Mouse (Mus musculus) kidney, adult 2 months (tissue): ENCODE measurements around the gene Hs3st3a1. TPM values are rescaled to one million over a fixed set of nuclear protein-coding genes. Genes with fewer than 3 reads are reported as not detected.

Experiments used
- DNase-seq: peaks from one replicate; pipeline ENCODE4 v3.0.0; 2021
- H3K27ac ChIP-seq: fragments of 200-500 bp; 2 replicates; pipeline ENCODE4 v1.5.1; 2012; ENCODE audit warnings: low read depth, low read length, control low read depth, inconsistent platforms; ENCODE audit not compliant: insufficient read depth
- H3K27me3 ChIP-seq: fragments of 200-500 bp; replicated peaks from 2 replicates; pipeline ENCODE4 v1.6.1; 2012; ENCODE audit warnings: mild to moderate bottlenecking, moderate library complexity, low read length, inconsistent platforms; ENCODE audit not compliant: control insufficient read depth, insufficient read depth
- H3K36me3 ChIP-seq: fragments of 200-500 bp; 2 replicates; pipeline ENCODE4 v1.6.1; 2012; ENCODE audit warnings: mild to moderate bottlenecking, moderate library complexity, low read length, inconsistent platforms; ENCODE audit not compliant: control insufficient read depth, insufficient read depth
- H3K4me1 ChIP-seq: fragments of 200-500 bp; 2 replicates; pipeline ENCODE4 v1.6.1; 2011; ENCODE audit warnings: low read length; ENCODE audit not compliant: control insufficient read depth, insufficient read depth
- H3K4me3 ChIP-seq: fragments of 200-500 bp; 2 replicates; pipeline ENCODE4 v1.5.1; 2011; ENCODE audit warnings: mild to moderate bottlenecking, low read depth, low read length, control low read depth; ENCODE audit not compliant: insufficient read depth
- CTCF ChIP-seq: fragments of 200-500 bp; conservative IDR thresholded peaks from 2 replicates; pipeline ENCODE4 v1.5.1; 2011; ENCODE audit warnings: low read depth, mild to moderate bottlenecking, control low read depth, low read length, moderate library complexity, mixed read lengths; ENCODE audit not compliant: insufficient read depth, insufficient read length
- POLR2A ChIP-seq: fragments of 200-500 bp; IDR thresholded peaks from one replicate; pipeline ENCODE4 v1.6.1; 2011; ENCODE audit warnings: low read depth, low read length, control low read depth
- WGBS: fragments of 180-500 bp; shearing (Covaris S2); methylation state at CpG from one replicate; pipeline ENCODE4 v1.1.7; 2018; 5-methylcytosine and 5-hydroxymethylcytosine counted together
- polyA plus RNA-seq: library from polyadenylated mRNA; depleted of rRNA; stranded (reverse); fragments of >200 nt; gene quantifications from 2 replicates; pipeline ENCODE4 v1.2.3, GENCODE M21; 2012

Hs3st3a1 gene
- polyA plus RNA-seq, 1 experiment = 1.4 TPM

DNA sequence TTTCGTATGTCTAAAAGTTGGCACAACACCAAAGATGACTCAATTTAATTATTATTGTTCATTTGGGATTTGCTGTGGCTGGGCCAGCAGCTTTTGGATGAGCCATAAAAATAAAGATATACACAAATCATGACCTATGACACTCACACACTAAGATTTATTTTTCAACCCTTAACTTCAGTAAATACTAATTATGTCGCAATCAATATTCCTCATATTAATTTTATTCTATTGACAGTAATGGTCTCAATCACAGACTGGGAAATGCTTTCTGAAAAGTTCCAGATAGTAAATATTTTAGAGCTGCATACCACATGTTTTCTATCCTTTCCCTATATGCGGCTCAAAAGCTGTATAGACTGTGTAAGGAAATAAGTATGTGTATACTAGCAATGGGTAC, 71.9 kb downstream of the Hs3st3a1 start:
- H3K27me3 ChIP-seq = no peaks in the 10 kb centered on the region
- H3K4me1 ChIP-seq = no peaks in the 10 kb centered on the region
- 68% methylated on average over 3 of the region's 3 CpGs for WGBS
- no peak for TF ChIP-seq POLR2A
- no peak for TF ChIP-seq CTCF
- no peak overlapping the region for H3K4me3 ChIP-seq
- H3K27ac ChIP-seq = no peak overlapping the region
- H3K36me3 ChIP-seq = no peaks in the 10 kb centered on the region
- no peak for DNase-seq

DNA sequence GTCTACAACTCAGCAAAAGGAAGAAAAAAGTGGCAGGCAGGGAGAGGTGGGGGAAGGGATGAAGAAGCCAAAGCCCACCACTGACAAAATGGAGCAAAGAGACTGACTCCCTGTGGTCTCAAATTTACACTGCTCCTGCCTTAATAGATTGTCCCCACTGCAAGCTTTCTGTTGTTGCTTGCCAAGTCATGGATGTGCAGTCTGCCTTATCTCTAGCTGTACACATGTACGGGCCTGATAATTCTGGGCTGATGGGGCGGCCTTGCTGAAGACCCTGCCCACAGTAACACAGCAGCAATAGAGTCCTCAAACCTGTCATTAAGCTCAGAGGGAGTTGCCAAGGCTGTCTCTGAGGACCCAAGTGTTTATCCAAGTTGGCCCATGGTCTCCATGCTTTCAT, 74.0 kb downstream of the Hs3st3a1 start:
- Histone ChIP-seq H3K36me3 (no peaks in the 10 kb centered on the region), H3K27ac (no peak overlapping the region), H3K4me1 (no peaks in the 10 kb centered on the region), H3K4me3 (no peak overlapping the region), H3K27me3 (no peaks in the 10 kb centered on the region)
- TF ChIP-seq POLR2A (no peak), CTCF (no peak)
- DNase-seq = no peak
- 95% methylated on average over 2 of the region's 2 CpGs for WGBS

DNA sequence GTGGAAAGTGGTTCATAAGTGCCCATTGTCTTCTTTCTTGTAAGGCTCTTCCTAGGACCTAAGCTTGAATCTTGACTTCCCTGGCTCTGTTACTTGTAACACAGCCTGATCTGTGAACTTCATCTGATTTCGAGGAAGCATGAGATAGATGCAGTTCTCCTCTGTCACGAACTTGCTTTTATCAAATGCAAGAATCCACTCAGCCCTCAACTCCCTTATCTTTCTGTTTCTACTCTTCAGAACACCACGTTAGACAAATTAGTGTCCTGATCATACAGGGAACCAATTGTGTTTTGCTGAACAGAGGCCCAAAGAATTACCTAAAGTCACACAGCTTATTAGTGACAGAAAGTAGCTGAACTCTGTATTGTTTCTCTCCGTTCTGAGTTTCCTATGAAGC, 77.2 kb downstream of the Hs3st3a1 start:
- no peak for TF ChIP-seq CTCF
- no peak for TF ChIP-seq POLR2A
- DNase-seq = no peak
- no peaks in the 10 kb centered on the region for H3K36me3 ChIP-seq
- H3K4me1 ChIP-seq = no peaks in the 10 kb centered on the region
- no peaks in the 10 kb centered on the region for H3K27me3 ChIP-seq
- no peak overlapping the region for H3K4me3 ChIP-seq
- WGBS = 85% methylated on average over 4 of the region's 4 CpGs
- no peak overlapping the region for H3K27ac ChIP-seq

DNA sequence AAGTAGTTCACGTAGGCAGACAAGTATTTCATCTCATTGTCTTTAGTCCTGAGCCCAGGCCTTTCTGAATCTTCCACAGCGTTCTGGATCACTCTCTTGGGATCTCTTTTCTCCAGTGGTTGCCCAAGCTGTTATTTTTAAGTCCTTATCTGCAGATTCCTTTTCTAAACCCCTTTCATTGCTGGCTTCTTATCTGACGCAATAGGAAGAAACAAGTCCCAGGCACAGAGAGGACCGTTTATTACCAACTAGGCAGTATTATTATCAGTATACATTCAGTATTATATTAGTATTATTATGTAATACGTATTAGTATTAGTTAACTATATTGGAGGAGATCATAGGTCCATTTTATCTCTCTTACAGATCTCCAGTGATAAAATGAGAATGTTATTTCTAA, 78.3 kb downstream of the Hs3st3a1 start:
- Histone ChIP-seq H3K4me1 (no peaks in the 10 kb centered on the region), H3K4me3 (no peak overlapping the region), H3K27ac (no peak overlapping the region), H3K27me3 (no peaks in the 10 kb centered on the region), H3K36me3 (no peaks in the 10 kb centered on the region)
- no peak for DNase-seq
- 91% methylated on average over 5 of the region's 5 CpGs for WGBS
- TF ChIP-seq CTCF (no peak), POLR2A (no peak)

DNA sequence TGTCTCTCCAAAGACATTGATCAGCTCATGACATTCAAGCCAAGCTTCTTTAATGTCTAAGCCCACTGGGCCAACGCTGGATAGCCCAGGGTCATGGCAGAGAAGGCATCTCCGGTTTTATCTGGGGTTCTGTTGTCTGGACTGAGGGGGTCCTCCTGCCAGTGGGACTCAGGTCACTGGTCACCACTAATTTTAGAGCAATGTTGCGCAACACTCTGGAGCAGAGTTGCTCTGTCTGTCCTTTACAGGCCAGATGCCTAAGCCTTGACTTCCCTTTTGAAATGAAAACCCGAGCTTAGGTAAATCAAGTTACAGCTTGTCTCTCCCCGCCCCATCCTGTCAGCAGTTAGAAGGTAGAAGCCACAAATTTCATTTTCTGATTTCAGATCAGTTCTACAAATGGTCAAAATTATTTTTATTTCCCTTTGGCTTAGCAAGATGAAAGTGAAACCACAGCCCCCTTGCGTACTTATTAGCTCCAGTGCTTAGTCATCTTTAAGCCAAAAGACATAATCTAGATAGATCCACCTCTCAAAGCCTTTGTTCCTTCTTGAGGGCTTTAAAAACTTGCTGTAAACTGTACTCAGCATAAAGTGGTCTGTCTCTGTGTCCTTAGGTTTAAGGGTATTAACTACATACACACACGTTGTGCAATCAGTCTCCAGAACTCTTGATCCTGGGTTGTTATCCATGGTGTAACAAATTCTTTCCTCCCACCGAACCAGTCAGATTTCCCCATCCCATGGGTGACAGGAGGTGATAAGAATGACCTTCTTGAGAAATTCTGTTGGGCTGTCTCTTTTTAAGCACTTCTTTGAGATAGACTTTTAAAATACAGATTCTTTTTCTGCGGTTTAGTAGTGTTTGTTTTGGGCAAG, 81.8 kb downstream of the Hs3st3a1 start:
- no peak for DNase-seq
- H3K27ac ChIP-seq = no peak overlapping the region
- H3K4me1 ChIP-seq = no peaks in the 10 kb centered on the region
- no peaks in the 10 kb centered on the region for H3K36me3 ChIP-seq
- H3K27me3 ChIP-seq = no peaks in the 10 kb centered on the region
- no peak overlapping the region for H3K4me3 ChIP-seq
- TF ChIP-seq POLR2A (no peak), CTCF (no peak)
- WGBS = 86% methylated on average over 9 of the region's 9 CpGs

DNA sequence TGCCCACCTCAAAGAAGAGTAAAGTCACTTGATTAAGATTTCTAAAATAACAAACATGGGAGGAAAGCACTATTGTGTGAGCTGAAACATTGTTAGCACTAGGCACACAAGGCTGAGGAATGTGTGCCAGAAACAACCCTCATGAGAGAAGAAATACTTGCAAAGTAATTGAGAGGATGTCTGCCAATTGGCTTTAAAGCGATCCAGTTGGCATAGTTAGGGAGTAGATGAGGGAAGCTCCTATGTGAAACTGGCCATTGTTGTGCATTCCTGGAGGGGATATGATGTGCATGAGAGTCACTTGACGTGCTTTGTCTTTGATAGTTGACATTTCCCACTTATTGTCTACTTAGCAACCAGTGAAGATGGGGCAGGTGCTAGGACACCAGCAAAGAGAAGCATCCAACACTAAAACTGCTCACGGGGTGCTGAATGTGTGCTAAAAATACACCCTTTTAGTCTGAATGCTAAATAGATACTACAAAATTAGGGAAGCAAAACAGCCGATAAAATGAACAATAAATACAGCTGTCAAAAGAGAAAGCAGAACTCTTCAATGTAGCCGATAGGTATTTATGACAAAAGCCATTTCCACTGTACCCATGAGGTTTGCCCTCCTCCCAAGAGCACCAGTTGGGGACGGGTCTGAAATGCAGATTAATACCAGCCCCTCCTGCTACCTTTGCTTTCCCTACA, 83.2 kb downstream of the Hs3st3a1 start:
- Histone ChIP-seq H3K27me3 (no peaks in the 10 kb centered on the region), H3K27ac (no peak overlapping the region), H3K4me1 (no peaks in the 10 kb centered on the region), H3K4me3 (no peak overlapping the region), H3K36me3 (no peaks in the 10 kb centered on the region)
- no peak for DNase-seq
- 85% methylated on average over 6 of the region's 6 CpGs for WGBS
- no peak for TF ChIP-seq CTCF
- TF ChIP-seq POLR2A = no peak

DNA sequence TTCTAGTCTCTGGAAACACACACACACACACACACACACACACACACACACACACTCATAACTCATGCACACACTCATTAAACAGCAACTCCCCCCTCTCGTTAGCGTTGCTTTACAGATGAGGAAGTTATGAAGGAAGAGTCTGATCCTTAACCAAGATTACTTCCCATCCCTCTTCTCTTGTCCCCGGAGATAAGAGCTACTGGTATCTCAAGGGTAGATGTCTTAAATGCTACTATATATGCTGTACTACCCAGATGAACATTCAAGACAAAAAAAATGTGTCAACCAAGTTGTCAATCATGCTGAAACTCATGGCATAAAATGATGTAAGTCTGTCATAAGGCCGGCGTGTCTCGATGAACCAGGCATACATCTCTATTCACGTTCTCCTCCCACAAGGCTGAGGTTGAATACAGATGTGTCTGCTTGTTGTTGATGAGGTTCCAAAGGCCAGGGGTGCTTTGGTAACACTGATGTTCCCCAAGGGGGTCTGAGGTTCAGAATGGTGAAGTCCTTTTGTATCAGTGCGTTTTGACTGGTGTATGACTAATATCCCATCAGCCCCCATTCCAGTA, 89.0 kb downstream of the Hs3st3a1 start:
- Histone ChIP-seq H3K4me3 (no peak overlapping the region), H3K27me3 (no peaks in the 10 kb centered on the region; the same call in 1 of the 2 replicates), H3K4me1 (no peaks in the 10 kb centered on the region), H3K27ac (no peak overlapping the region), H3K36me3 (no peaks in the 10 kb centered on the region)
- DNase-seq = no peak
- TF ChIP-seq CTCF = no peak
- no peak for TF ChIP-seq POLR2A
- 93% methylated on average over 8 of the region's 8 CpGs for WGBS
